Mouse (Mus musculus) limb, embryonic 14.5 days (tissue): Measurements from ENCODE around the gene Cyp4v3. TPM values are rescaled to one million over a fixed set of nuclear protein-coding genes. Genes with fewer than 3 reads are reported as not detected.

Source experiments
- ATAC-seq: fragments of 200-750 bp; cut with Nextera tagmentation; 2 replicates; pipeline ENCODE4 v1.8.0; 2017; ENCODE audit warnings: low read depth, moderate number of reproducible peaks, moderate TSS enrichment; ENCODE audit not compliant: low FRiP score
- DNase-seq: peaks from one replicate; pipeline ENCODE4 v3.0.0-alpha.2; 2015; ENCODE audit warnings: low spot score
- H3K27ac ChIP-seq: fragments of 300-500 bp; sonication (generic); replicated peaks from 2 replicates; pipeline ENCODE4 v1.5.1; 2014; ENCODE audit warnings: low read depth, mild to moderate bottlenecking, low read length, moderate library complexity, mixed read lengths
- H3K27me3 ChIP-seq: fragments of 300-500 bp; sonication (generic); 2 replicates; pipeline ENCODE4 v1.6.1; 2014; ENCODE audit warnings: low read length, mixed read lengths; ENCODE audit not compliant: control insufficient read depth, insufficient read depth
- H3K36me3 ChIP-seq: fragments of 300-500 bp; sonication (generic); 2 replicates; pipeline ENCODE4 v1.6.1; 2014; ENCODE audit warnings: mild to moderate bottlenecking, low read length, moderate library complexity, mixed read lengths; ENCODE audit not compliant: control insufficient read depth, insufficient read depth
- H3K4me1 ChIP-seq: fragments of 300-500 bp; sonication (generic); 2 replicates; pipeline ENCODE4 v1.6.1; 2014; ENCODE audit warnings: antibody characterized with exemption, low read length, mixed read lengths; ENCODE audit not compliant: control insufficient read depth, insufficient read depth
- H3K4me2 ChIP-seq: fragments of 300-500 bp; sonication (generic); replicated peaks from 2 replicates; pipeline ENCODE4 v1.6.1; 2014; ENCODE audit warnings: low read depth, mild to moderate bottlenecking, low read length, moderate library complexity; ENCODE audit not compliant: severe bottlenecking
- H3K4me3 ChIP-seq: fragments of 300-500 bp; sonication (generic); replicated peaks from 2 replicates; pipeline ENCODE4 v1.5.1; 2014; ENCODE audit warnings: low read length
- H3K9ac ChIP-seq: fragments of 300-500 bp; sonication (generic); 2 replicates; pipeline ENCODE4 v1.6.1; 2014; ENCODE audit warnings: mild to moderate bottlenecking, low read depth, low read length, moderate library complexity; ENCODE audit not compliant: severe bottlenecking
- H3K9me3 ChIP-seq: fragments of 300-500 bp; sonication (generic); 2 replicates; pipeline ENCODE4 v1.6.1; 2016; ENCODE audit warnings: low read length; ENCODE audit not compliant: control insufficient read depth
- POLR2A ChIP-seq: fragments of 200-500 bp; IDR thresholded peaks from 2 replicates; pipeline ENCODE4 v1.8.0; 2012; ENCODE audit warnings: inconsistent platforms, mild to moderate bottlenecking, moderate library complexity, borderline replicate concordance; ENCODE audit not compliant: insufficient read depth, insufficient read length; ENCODE audit errors: extremely low read depth
- WGBS: fragments of 180-500 bp; shearing (Covaris S2); extraction: QIAGEN DNeasy Blood & Tissue Kit; methylation state at CpG from one replicate; pipeline ENCODE4 v1.1.7; 2014; 5-methylcytosine and 5-hydroxymethylcytosine counted together
- polyA plus RNA-seq, 2 experiments: library from polyadenylated mRNA; depleted of rRNA in 1 of 2; stranded (reverse) in 1 of 2; unstranded in 1 of 2; fragments of >200 nt; fragmentation: Nextera tagmentation in 1 of 2; extraction: Ambion mirVana in 1 of 2; gene quantifications; 2 replicates each; pipeline versions ENCODE4 v1.2.1 to v1.2.3; 2012 to 2014

The Cyp4v3 gene
- polyA plus RNA-seq, 2 experiments: 0.98 to 1.4 TPM

DNA sequence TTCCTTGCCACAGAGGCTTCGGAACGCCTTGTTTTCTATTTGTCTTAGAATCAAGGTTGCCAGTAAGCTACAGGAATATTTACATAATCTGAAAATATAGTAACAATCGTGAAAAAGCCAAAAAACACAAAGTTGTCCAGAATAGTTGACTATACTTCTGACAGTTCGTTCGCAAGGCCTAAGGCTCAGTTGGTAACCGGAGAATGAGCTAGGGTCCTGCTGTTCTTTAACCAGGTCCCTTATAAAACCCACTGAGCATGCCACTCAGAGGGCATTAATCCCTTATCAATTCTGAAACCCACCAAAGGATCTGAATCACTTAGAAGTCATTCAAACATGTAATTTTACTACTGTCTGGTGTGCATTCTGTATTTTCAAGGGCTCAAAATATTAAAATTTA lies 22.8 kb upstream of the Cyp4v3 start:
- no peak for TF ChIP-seq POLR2A
- DNase-seq (no peak), ATAC-seq (no peak)
- peaks cover 6% of the 10 kb centered on the region; the same call in 1 of the 2 replicates for H3K4me1 ChIP-seq
- 80% methylated on average over 6 of the region's 6 CpGs for WGBS
- H3K27me3 ChIP-seq: no peaks in the 10 kb centered on the region
- peaks cover 2% of the 10 kb centered on the region; the same call in 1 of the 2 replicates for H3K36me3 ChIP-seq
- H3K9me3 ChIP-seq: no peaks in the 10 kb centered on the region
- H3K4me2 ChIP-seq: no peak overlapping the region
- H3K27ac ChIP-seq: no peak overlapping the region
- H3K4me3 ChIP-seq: no peak overlapping the region
- H3K9ac ChIP-seq: no peak overlapping the region

GRCm38 (mm10) chr8:45345031-45345430 lies 12.0 kb upstream of the Cyp4v3 start:
- no peak overlapping the region for H3K27ac ChIP-seq
- no peak overlapping the region for H3K4me2 ChIP-seq
- H3K4me1 ChIP-seq: no peaks in the 10 kb centered on the region
- peaks cover 28% of the 10 kb centered on the region for H3K36me3 ChIP-seq
- WGBS: 17% methylated on average over 6 of the region's 6 CpGs
- DNase-seq: peak; percentile 69
- no peak overlapping the region for H3K4me3 ChIP-seq
- peak; percentile 60; the same call in 1 of the 2 replicates for ATAC-seq
- no peak overlapping the region for H3K9ac ChIP-seq
- H3K27me3 ChIP-seq: no peaks in the 10 kb centered on the region
- no peak for TF ChIP-seq POLR2A
- H3K9me3 ChIP-seq: no peaks in the 10 kb centered on the region

GRCm38 (mm10) chr8:45344298-45344697 lies 11.3 kb upstream of the Cyp4v3 start:
- H3K4me3 ChIP-seq: no peak overlapping the region
- no peaks in the 10 kb centered on the region for H3K4me1 ChIP-seq
- WGBS: 90% methylated on average over 8 of the region's 8 CpGs
- H3K9me3 ChIP-seq: no peaks in the 10 kb centered on the region
- H3K27me3 ChIP-seq: no peaks in the 10 kb centered on the region
- no peak overlapping the region for H3K9ac ChIP-seq
- no peak overlapping the region for H3K4me2 ChIP-seq
- H3K27ac ChIP-seq: no peak overlapping the region
- ATAC-seq (no peak), DNase-seq (no peak)
- peaks cover 28% of the 10 kb centered on the region for H3K36me3 ChIP-seq
- no peak for TF ChIP-seq POLR2A

DNA sequence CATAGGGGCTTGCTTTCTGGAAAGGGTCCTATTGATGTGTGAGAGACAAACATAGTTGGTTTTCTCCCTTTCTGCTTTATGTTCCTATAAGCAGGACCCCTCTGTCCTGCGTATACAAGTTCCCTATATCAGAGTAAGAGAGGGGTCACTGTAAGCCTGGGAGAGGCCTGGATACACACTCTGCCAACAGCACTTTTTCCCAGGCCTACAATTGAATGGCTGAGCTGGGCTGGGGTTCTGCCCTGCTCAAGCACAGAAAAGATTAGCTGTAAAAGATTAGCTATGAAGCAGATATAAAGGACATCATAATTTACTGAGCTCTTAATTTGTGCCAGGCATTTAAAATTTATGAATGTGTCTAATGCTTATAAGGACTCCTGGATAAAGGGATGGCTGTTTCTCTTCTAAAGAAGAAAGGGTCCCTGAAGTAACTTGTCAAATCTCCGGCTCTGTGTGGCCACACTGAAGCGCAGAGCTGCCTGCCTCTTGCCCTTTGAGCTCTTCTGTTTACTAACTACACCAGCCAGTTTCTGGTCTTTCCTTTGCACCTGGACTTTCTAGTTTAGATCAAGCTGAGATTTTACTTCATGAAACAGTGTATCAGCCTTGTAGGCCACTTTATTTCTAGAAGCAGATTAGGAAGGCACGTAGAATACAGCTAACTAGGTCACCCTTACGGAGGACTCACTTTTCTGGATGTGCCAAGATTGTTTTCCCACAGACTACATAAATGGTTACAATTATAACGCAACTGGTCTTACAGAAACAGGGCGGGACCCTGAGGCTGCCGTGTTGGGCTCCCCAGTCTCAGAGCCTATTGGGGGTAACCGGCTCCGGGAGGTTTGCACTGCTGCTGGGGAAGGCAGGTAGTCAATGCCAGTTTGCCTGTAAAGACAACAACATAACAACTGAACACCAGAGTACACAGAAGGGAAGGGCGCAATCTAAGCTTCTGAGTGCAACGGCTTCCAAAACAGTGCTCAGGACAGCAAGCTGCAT lies 8.9 kb upstream of the Cyp4v3 start:
- Histone ChIP-seq H3K27me3 (no peaks in the 10 kb centered on the region), H3K9ac (no peak overlapping the region), H3K36me3 (0 out of 2 replicates have a peak, but pooled peaks cover 24% of the 10 kb centered on the region), H3K4me1 (no peaks in the 10 kb centered on the region), H3K27ac (no peak overlapping the region), H3K4me2 (no peak overlapping the region), H3K4me3 (no peak overlapping the region), H3K9me3 (no peaks in the 10 kb centered on the region)
- no peak for TF ChIP-seq POLR2A
- no peak for DNase-seq
- WGBS: 94% methylated on average over 12 of the region's 12 CpGs
- no peak for ATAC-seq

DNA sequence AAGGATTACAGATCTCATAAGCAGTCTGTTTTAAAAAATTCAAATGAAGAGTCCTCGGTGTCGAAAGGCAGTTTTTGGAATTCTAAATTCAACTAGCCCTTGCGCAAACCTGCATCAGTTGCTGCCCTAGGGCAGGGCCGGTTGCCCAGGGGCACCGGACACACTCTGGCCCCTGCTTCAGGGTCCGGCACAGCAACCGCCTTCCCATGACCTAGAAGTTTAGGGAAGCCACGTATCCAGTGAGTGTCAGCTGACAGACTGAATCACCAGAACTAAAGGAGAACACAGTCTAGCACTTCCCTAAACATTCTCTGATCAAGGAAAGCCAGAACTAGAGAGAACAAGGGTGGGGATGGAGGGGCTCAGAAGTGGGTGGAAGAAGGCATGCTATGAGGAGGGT lies 477 bp upstream of the Cyp4v3 start:
- H3K27ac ChIP-seq: no peak overlapping the region
- peak overlapping the region; percentile 81 for H3K4me2 ChIP-seq
- no peaks in the 10 kb centered on the region for H3K36me3 ChIP-seq
- peak overlapping the region; percentile 50 for H3K4me3 ChIP-seq
- 2% methylated on average over 8 of the region's 8 CpGs for WGBS
- peak overlapping the region; percentile 66 for H3K9ac ChIP-seq
- no peak; the same call in 1 of the 2 replicates for ATAC-seq
- no peak for DNase-seq
- H3K9me3 ChIP-seq: no peaks in the 10 kb centered on the region
- no peaks in the 10 kb centered on the region for H3K27me3 ChIP-seq
- no peak for TF ChIP-seq POLR2A
- peaks cover 4% of the 10 kb centered on the region; the same call in 1 of the 2 replicates for H3K4me1 ChIP-seq
